Mouse (Mus musculus) ES-E14 (cell line): ENCODE measurements around the gene 1700001K19Rik. TPM values are rescaled to one million over a fixed set of nuclear protein-coding genes. Genes with fewer than 3 reads are reported as not detected.
"Not testable (repeated sequence)": the region's sequence is repeated elsewhere in the genome, so short reads cannot be mapped to it uniquely, and the experiment has no call there.

Experiments
- DNase-seq: peaks from one replicate; pipeline ENCODE4 v3.0.0-alpha.2; 2013; ENCODE audit warnings: low read depth, low spot score
- H3K27ac ChIP-seq: 2 replicates; pipeline ENCODE4 v1.5.1; 2012; ENCODE audit warnings: low read depth, mild to moderate bottlenecking, low read length, moderate library complexity, mixed read lengths; ENCODE audit not compliant: poor library complexity, insufficient read depth, severe bottlenecking
- H3K36me3 ChIP-seq: 2 replicates; pipeline ENCODE4 v1.6.1; 2012; ENCODE audit warnings: mild to moderate bottlenecking, low read length, moderate library complexity, mixed read lengths; ENCODE audit not compliant: control insufficient read depth, poor library complexity, insufficient read depth, severe bottlenecking
- H3K4me1 ChIP-seq, 2 experiments: fragments of 150-350 bp in 1 of 2; sonication (generic) in 1 of 2; 2 replicates each; pipeline ENCODE4 v1.6.1; 2012; ENCODE audit warnings: low read length in 2 of 2, mild to moderate bottlenecking in 1 of 2, mixed read lengths in 1 of 2; ENCODE audit not compliant: control insufficient read depth in 2 of 2, insufficient read depth in 2 of 2, poor library complexity in 1 of 2
- H3K4me3 ChIP-seq, 2 experiments: fragments of 150-350 bp in 1 of 2; sonication (generic) in 1 of 2; 2 replicates each; pipeline ENCODE4 v1.5.1; 2012; ENCODE audit warnings: low read length in 2 of 2, low read depth in 1 of 2, mild to moderate bottlenecking in 1 of 2, mixed read lengths in 1 of 2; ENCODE audit not compliant: insufficient read depth in 1 of 2, poor library complexity in 1 of 2, severe bottlenecking in 1 of 2
- H3K9ac ChIP-seq: 2 replicates; pipeline ENCODE4 v1.6.1; 2012; ENCODE audit warnings: low read depth, mild to moderate bottlenecking, low read length, mixed read lengths; ENCODE audit not compliant: poor library complexity, insufficient read depth, severe bottlenecking
- H3K9me3 ChIP-seq: fragments of 150-350 bp; sonication (generic); 2 replicates; pipeline ENCODE4 v1.6.1; 2012; ENCODE audit warnings: low read depth, mild to moderate bottlenecking, low read length; ENCODE audit not compliant: control insufficient read depth, insufficient read depth
- CHD2 ChIP-seq: IDR thresholded peaks from 2 replicates; pipeline ENCODE4 v1.6.1; 2014; ENCODE audit warnings: mild to moderate bottlenecking, low read depth, low read length, inconsistent platforms
- HCFC1 ChIP-seq: IDR thresholded peaks from 2 replicates; pipeline ENCODE4 v1.6.1; 2012; ENCODE audit warnings: low read length, inconsistent platforms, borderline replicate concordance; ENCODE audit not compliant: insufficient read depth
- MAFK ChIP-seq: IDR thresholded peaks from 2 replicates; pipeline ENCODE4 v1.6.1; 2014; ENCODE audit warnings: mild to moderate bottlenecking, low read depth, low read length, inconsistent platforms; ENCODE audit not compliant: insufficient read depth
- ZC3H11A ChIP-seq: IDR thresholded peaks from 2 replicates; pipeline ENCODE4 v1.6.1; 2012; ENCODE audit warnings: low read depth, mild to moderate bottlenecking, inconsistent platforms, low read length, borderline replicate concordance
- ZNF384 ChIP-seq: IDR thresholded peaks from 2 replicates; pipeline ENCODE4 v1.6.1; 2012; ENCODE audit warnings: low read depth, low read length, inconsistent platforms
- in situ Hi-C, 2 experiments: fragments of 600-800 bp; cut with MboI; formaldehyde crosslinking; loops; one replicate each; pipeline ENCODE4 v1.15.1; 2025; ENCODE audit warnings: low sequenced_read_pairs in 2 of 2, inconsistent platforms in 1 of 2; ENCODE audit not compliant: unreplicated experiment in 2 of 2
- total RNA-seq: library from RNA; depleted of rRNA; stranded (reverse); fragments of 300-350 nt; gene quantifications from 2 replicates; pipeline ENCODE4 v1.2.3, GENCODE M21; 2012

Gene 1700001K19Rik
- total RNA-seq, 1 experiment, result not detected

- no peak for DNase-seq
- Histone ChIP-seq H3K9me3 (no peaks in the 10 kb centered on the region), H3K9ac (peak overlapping the region; percentile 28; the same call in 1 of the 2 replicates), H3K4me3 (peak overlapping the region; percentile 10 to 15; a peak in 2 of 4 replicates), H3K27ac (peak overlapping the region; percentile 73), H3K36me3 (no peaks in the 10 kb centered on the region), H3K4me1 (peaks cover 9 to 26% of the 10 kb centered on the region in 2 experiments)
- TF ChIP-seq MAFK (no peak), ZNF384 (no peak), CHD2 (no peak), ZC3H11A (no peak), HCFC1 (no peak)
- in situ Hi-C loops, result no loop called here
Measured at GRCm38 (mm10) chr12:110706337-110707231, 24.2 kb upstream of the 1700001K19Rik start.

GRCm38 (mm10) chr12:110705419-110705818, 23.0 kb upstream of the 1700001K19Rik start:
- in situ Hi-C loops, H3K4me3 ChIP-seq, H3K9ac ChIP-seq, H3K9me3 ChIP-seq, H3K27ac ChIP-seq, DNase-seq, H3K36me3 ChIP-seq: not testable (repeated sequence)
- H3K4me1 ChIP-seq, result peaks cover 5 to 25% of the 10 kb centered on the region in 2 experiments; a peak in 3 of 4 replicates

GRCm38 (mm10) chr12:110703682-110704081, 21.3 kb upstream of the 1700001K19Rik start:
- peaks cover 5 to 25% of the 10 kb centered on the region in 2 experiments; a peak in 2 of 4 replicates for H3K4me1 ChIP-seq
- peak overlapping the region in 1 of 2 experiments; percentile 35; a peak in 1 of 4 replicates for H3K4me3 ChIP-seq
- DNase-seq, result no peak
- TF ChIP-seq ZC3H11A (no peak), MAFK (no peak), ZNF384 (no peak), HCFC1 (no peak), CHD2 (no peak)
- no peaks in the 10 kb centered on the region for H3K36me3 ChIP-seq
- in situ Hi-C loops, result no loop called here
- H3K27ac ChIP-seq, result peak overlapping the region; percentile 98
- H3K9ac ChIP-seq, result peak overlapping the region; percentile 63; the same call in 1 of the 2 replicates
- H3K9me3 ChIP-seq, result no peaks in the 10 kb centered on the region

- Histone ChIP-seq H3K9ac (peak overlapping the region; percentile 63), H3K4me3 (peak overlapping the region in 1 of 2 experiments; percentile 35; a peak in 2 of 4 replicates)
- in situ Hi-C loops, result no loop called here
Measured at GRCm38 (mm10) chr12:110703008-110703471, 20.6 kb upstream of the 1700001K19Rik start.

More at GRCm38 (mm10) chr12:110703008-110703471, 20.6 kb upstream of the 1700001K19Rik start:
- Histone ChIP-seq H3K9me3 (no peaks in the 10 kb centered on the region), H3K27ac (peak overlapping the region; percentile 98), H3K4me1 (peaks cover 5 to 28% of the 10 kb centered on the region in 2 experiments; a peak in 2 of 4 replicates), H3K36me3 (no peaks in the 10 kb centered on the region)
- DNase-seq, result peak; percentile 92
- TF ChIP-seq CHD2, result no peak
- TF ChIP-seq ZNF384, result peak; percentile 24; the same call in 1 of the 2 replicates
- 0 out of 2 replicates have a peak, but pooled peaks have one; percentile 39 for TF ChIP-seq HCFC1
- TF ChIP-seq ZC3H11A, result 0 out of 2 replicates have a peak, but pooled peaks have one; percentile 52
